Mouse (Mus musculus): Measurements from ENCODE around the gene Tdrd1.

The Tdrd1 gene

DNA sequence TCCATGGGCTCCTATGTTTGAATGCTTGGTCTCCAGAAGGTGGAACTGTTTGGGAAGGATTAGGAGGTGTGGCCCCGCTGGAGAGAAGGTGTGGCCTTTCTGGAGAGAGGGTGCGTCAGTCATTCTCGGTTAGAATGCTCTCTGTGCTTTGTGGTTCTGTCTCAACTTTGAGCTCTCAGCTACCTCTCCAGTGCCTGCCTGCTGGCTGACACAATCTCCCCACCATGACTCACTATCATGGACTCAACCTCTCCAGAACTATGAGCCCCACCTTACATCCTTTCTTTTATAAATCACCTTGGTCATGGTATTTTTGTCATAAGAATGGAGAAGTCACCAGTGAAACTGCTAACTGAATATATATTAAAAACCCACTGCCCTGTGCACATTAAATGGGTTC is 88.6 kb downstream of the Tdrd1 start:
- no peak for DNase-seq

- DNase-seq, result peak; percentile 85
Measured at GRCm38 (mm10) chr19:56915084-56915483, 89.1 kb downstream of the Tdrd1 start.

Data from kidney, adult 9 months (tissue).